Mouse (Mus musculus): ENCODE results near the gene Pla2g12b.

- no peak for TF ChIP-seq CTCF (IDR thresholded peaks at IDR 0.05; ENCODE audit: insufficient read depth, low read length)
- no peak for TF ChIP-seq POLR2A (IDR thresholded peaks at IDR 0.05; ENCODE audit: borderline replicate concordance, extremely low read depth, low read depth, low read length)
These were observed 48.4 kb upstream of the Pla2g12b start for GRCm38 (mm10) chr10:59355020-59355419.
